Mouse (Mus musculus): ENCODE measurements around the gene Inpp5b. TPM values are rescaled to one million over a fixed set of nuclear protein-coding genes. Genes with fewer than 3 reads are reported as not detected.
"Not testable (repeated sequence)": the region's sequence is repeated elsewhere in the genome, so short reads cannot be mapped to it uniquely, and the experiment has no call there.

Inpp5b gene
- polyA plus RNA-seq, 1 experiment from 2014 or later: 20.6 TPM

GRCm38 (mm10) chr4:124703406-124703805 lies 38.2 kb upstream of the Inpp5b start:
- Histone ChIP-seq H3K4me2 (no peak overlapping the region; the same call in 1 of the 2 replicates), H3K36me3 (no peaks in the 10 kb centered on the region), H3K4me1 (peaks cover 36% of the 10 kb centered on the region), H3K27ac (replicated peaks) (peak overlapping the region; percentile 18; the same call in 1 of the 2 replicates), H3K27me3 (replicated peaks) (peaks cover 28% of the 10 kb centered on the region), H3K9me3 (replicated peaks) (no peaks in the 10 kb centered on the region), H3K9ac (replicated peaks) (no peak overlapping the region), H3K4me3 (replicated peaks) (no peak overlapping the region)
- no peak for ATAC-seq (ENCODE audit: low FRiP score)
- WGBS: 48% methylated on average over 2 of the region's 2 CpGs

GRCm38 (mm10) chr4:124703881-124704796 lies 37.5 kb upstream of the Inpp5b start:
- Histone ChIP-seq H3K4me2 (peak overlapping the region; percentile 1; the same call in 1 of the 2 replicates), H3K4me1 (peaks cover 43% of the 10 kb centered on the region), H3K9ac (replicated peaks) (no peak overlapping the region; the same call in 1 of the 2 replicates)

GRCm38 (mm10) chr4:124704797-124705474 lies 36.7 kb upstream of the Inpp5b start:
- H3K36me3 ChIP-seq: no peaks in the 10 kb centered on the region
- ATAC-seq (ENCODE audit: low FRiP score): no peak
- H3K27ac ChIP-seq (replicated peaks): peak overlapping the region; percentile 68
- no peak overlapping the region; the same call in 1 of the 2 replicates for H3K9ac ChIP-seq (replicated peaks)
- H3K27me3 ChIP-seq (replicated peaks): peaks cover 28% of the 10 kb centered on the region
- WGBS: 30% methylated on average over 11 of the region's 11 CpGs
- H3K4me2 ChIP-seq: peak overlapping the region; percentile 1; the same call in 1 of the 2 replicates
- no peaks in the 10 kb centered on the region for H3K9me3 ChIP-seq (replicated peaks)
- no peak overlapping the region for H3K4me3 ChIP-seq (replicated peaks)
- H3K4me1 ChIP-seq: peaks cover 47% of the 10 kb centered on the region

More at GRCm38 (mm10) chr4:124703881-124704796, 37.5 kb upstream of the Inpp5b start:
- ATAC-seq (ENCODE audit: low FRiP score): no peak
- H3K36me3 ChIP-seq: no peaks in the 10 kb centered on the region
- no peaks in the 10 kb centered on the region for H3K9me3 ChIP-seq (replicated peaks)
- 12% methylated on average over 6 of the region's 6 CpGs for WGBS
- H3K4me3 ChIP-seq (replicated peaks): no peak overlapping the region
- H3K27me3 ChIP-seq (replicated peaks): peaks cover 28% of the 10 kb centered on the region
- peak overlapping the region; percentile 68 for H3K27ac ChIP-seq (replicated peaks)

GRCm38 (mm10) chr4:124705661-124706269 lies 35.9 kb upstream of the Inpp5b start:
- no peak for ATAC-seq (ENCODE audit: low FRiP score)
- 84% methylated on average over 23 of the region's 23 CpGs for WGBS
- H3K9ac ChIP-seq (replicated peaks): no peak overlapping the region

GRCm38 (mm10) chr4:124707381-124708199 lies 34.1 kb upstream of the Inpp5b start:
- H3K4me3 ChIP-seq (replicated peaks); H3K27ac ChIP-seq (replicated peaks); H3K4me2 ChIP-seq; H3K36me3 ChIP-seq; H3K9me3 ChIP-seq (replicated peaks); H3K9ac ChIP-seq (replicated peaks); ATAC-seq (ENCODE audit: low FRiP score): not testable (repeated sequence)
- Histone ChIP-seq H3K27me3 (replicated peaks) (peaks cover 20% of the 10 kb centered on the region), H3K4me1 (peaks cover 35% of the 10 kb centered on the region)
- WGBS: 88% methylated on average over 25 of the region's 25 CpGs

More at GRCm38 (mm10) chr4:124705661-124706269, 35.9 kb upstream of the Inpp5b start:
- Histone ChIP-seq H3K36me3 (no peaks in the 10 kb centered on the region), H3K4me3 (replicated peaks) (no peak overlapping the region), H3K27ac (replicated peaks) (0 out of 2 replicates have a peak overlapping the region, but pooled peaks have one; percentile 19), H3K4me2 (no peak overlapping the region), H3K9me3 (replicated peaks) (no peaks in the 10 kb centered on the region), H3K27me3 (replicated peaks) (peaks cover 30% of the 10 kb centered on the region), H3K4me1 (peaks cover 44% of the 10 kb centered on the region)

GRCm38 (mm10) chr4:124708200-124708517 lies 33.5 kb upstream of the Inpp5b start:
- not testable (repeated sequence) for H3K36me3 ChIP-seq; ATAC-seq (ENCODE audit: low FRiP score); H3K9ac ChIP-seq (replicated peaks); H3K4me3 ChIP-seq (replicated peaks); H3K9me3 ChIP-seq (replicated peaks)
- Histone ChIP-seq H3K27ac (replicated peaks) (peak overlapping the region; percentile 49; the same call in 1 of the 2 replicates), H3K4me2 (peak overlapping the region; percentile 60), H3K27me3 (replicated peaks) (peaks cover 20% of the 10 kb centered on the region), H3K4me1 (peaks cover 35% of the 10 kb centered on the region)
- 20% methylated on average over 1 of the region's 1 CpGs for WGBS

- peak overlapping the region; percentile 33 for H3K4me3 ChIP-seq (replicated peaks)
- 3% methylated on average over 41 of the region's 41 CpGs for WGBS
- peak overlapping the region; percentile 60 for H3K4me2 ChIP-seq
- H3K27ac ChIP-seq (replicated peaks): peak overlapping the region; percentile 49
- no peaks in the 10 kb centered on the region for H3K9me3 ChIP-seq (replicated peaks)
- H3K9ac ChIP-seq (replicated peaks): peak overlapping the region; percentile 42; the same call in 1 of the 2 replicates
- H3K36me3 ChIP-seq: no peaks in the 10 kb centered on the region
- ATAC-seq (ENCODE audit: low FRiP score): peak; percentile 40
- peaks cover 20% of the 10 kb centered on the region for H3K27me3 ChIP-seq (replicated peaks)
- H3K4me1 ChIP-seq: peaks cover 35% of the 10 kb centered on the region
Observed at GRCm38 (mm10) chr4:124708518-124709477, 32.9 kb upstream of the Inpp5b start.

- peaks cover 27% of the 10 kb centered on the region for H3K4me1 ChIP-seq
- H3K27me3 ChIP-seq (replicated peaks): peaks cover 20% of the 10 kb centered on the region
- H3K4me2 ChIP-seq: peak overlapping the region; percentile 60
- ATAC-seq (ENCODE audit: low FRiP score): no peak
- peak overlapping the region; percentile 49; the same call in 1 of the 2 replicates for H3K27ac ChIP-seq (replicated peaks)
- 3% methylated on average over 18 of the region's 18 CpGs for WGBS
- no peaks in the 10 kb centered on the region for H3K9me3 ChIP-seq (replicated peaks)
- H3K36me3 ChIP-seq: no peaks in the 10 kb centered on the region
- no peak overlapping the region for H3K9ac ChIP-seq (replicated peaks)
- 0 out of 2 replicates have a peak overlapping the region, but pooled peaks have one; percentile 5 for H3K4me3 ChIP-seq (replicated peaks)
Observed at GRCm38 (mm10) chr4:124709961-124710446, 31.6 kb upstream of the Inpp5b start.

GRCm38 (mm10) chr4:124710776-124711291 lies 30.8 kb upstream of the Inpp5b start:
- peaks cover 20% of the 10 kb centered on the region for H3K27me3 ChIP-seq (replicated peaks)
- H3K4me1 ChIP-seq: peaks cover 31% of the 10 kb centered on the region
- H3K9ac ChIP-seq (replicated peaks): no peak overlapping the region
- no peak overlapping the region for H3K27ac ChIP-seq (replicated peaks)
- H3K36me3 ChIP-seq: no peaks in the 10 kb centered on the region; the same call in 1 of the 2 replicates
- no peak overlapping the region for H3K4me2 ChIP-seq
- 16% methylated on average over 5 of the region's 5 CpGs for WGBS
- no peak for ATAC-seq (ENCODE audit: low FRiP score)
- no peaks in the 10 kb centered on the region for H3K9me3 ChIP-seq (replicated peaks)
- no peak overlapping the region for H3K4me3 ChIP-seq (replicated peaks)

Measured in neural tube, embryonic 15.5 days (tissue).